Mouse (Mus musculus): ENCODE measurements around the gene Gxylt2. TPM values are rescaled to one million over a fixed set of nuclear protein-coding genes. Genes with fewer than 3 reads are reported as not detected.
A peak's percentile ranks its signal among the peaks of the same experiment; 100 is the strongest.

The Gxylt2 gene
- polyA plus RNA-seq, 1 experiment from 2014 or later: 1.4 TPM

GRCm38 (mm10) chr6:100834489-100835160 is 130.1 kb downstream of the Gxylt2 start:
- Histone ChIP-seq H3K36me3 (ENCODE audit: control insufficient read depth, insufficient read depth, low read length) (peaks cover 19% of the 10 kb centered on the region), H3K27me3 (ENCODE audit: control insufficient read depth, insufficient read depth, low read length) (no peaks in the 10 kb centered on the region), H3K9me3 (replicated peaks; ENCODE audit: control insufficient read depth, low read length) (no peaks in the 10 kb centered on the region), H3K27ac (ENCODE audit: low read length) (peak overlapping the region; percentile 84; the same call in 1 of the 2 replicates), H3K9ac (ENCODE audit: low read length) (peak overlapping the region; percentile 93), H3K4me3 (replicated peaks; ENCODE audit: low read length) (peak overlapping the region; percentile 89), H3K4me2 (ENCODE audit: low read depth, low read length) (peak overlapping the region; percentile 62), H3K4me1 (ENCODE audit: control insufficient read depth, insufficient read depth, low read length) (peaks cover 13% of the 10 kb centered on the region; the same call in 1 of the 2 replicates)
- ATAC-seq (ENCODE audit: insufficient read depth, low FRiP score): no peak
- WGBS: 28% methylated on average over 9 of the region's 9 CpGs

- no peak for ATAC-seq (ENCODE audit: insufficient read depth, low FRiP score)
- no peak overlapping the region for H3K4me2 ChIP-seq (ENCODE audit: low read depth, low read length)
- peaks cover 28% of the 10 kb centered on the region for H3K36me3 ChIP-seq (ENCODE audit: control insufficient read depth, insufficient read depth, low read length)
- no peak overlapping the region for H3K4me3 ChIP-seq (replicated peaks; ENCODE audit: low read length)
- H3K27me3 ChIP-seq (ENCODE audit: control insufficient read depth, insufficient read depth, low read length): no peaks in the 10 kb centered on the region
- WGBS: 94% methylated on average over 4 of the region's 4 CpGs
- peaks cover 4% of the 10 kb centered on the region; the same call in 1 of the 2 replicates for H3K9me3 ChIP-seq (replicated peaks; ENCODE audit: control insufficient read depth, low read length)
- peaks cover 3% of the 10 kb centered on the region; the same call in 1 of the 2 replicates for H3K4me1 ChIP-seq (ENCODE audit: control insufficient read depth, insufficient read depth, low read length)
- no peak overlapping the region for H3K9ac ChIP-seq (ENCODE audit: low read length)
- H3K27ac ChIP-seq (ENCODE audit: low read length): no peak overlapping the region
Measured at GRCm38 (mm10) chr6:100845058-100845457, 140.5 kb downstream of the Gxylt2 start.

GRCm38 (mm10) chr6:100847264-100847663 is 142.7 kb downstream of the Gxylt2 start:
- H3K9me3 ChIP-seq (replicated peaks; ENCODE audit: control insufficient read depth, low read length): no peaks in the 10 kb centered on the region
- 80% methylated on average over 5 of the region's 5 CpGs for WGBS

GRCm38 (mm10) chr6:100848682-100849375 is 144.3 kb downstream of the Gxylt2 start:
- ATAC-seq (ENCODE audit: insufficient read depth, low FRiP score): no peak
- no peak overlapping the region for H3K4me2 ChIP-seq (ENCODE audit: low read depth, low read length)
- 0 out of 2 replicates have a peak, but pooled peaks cover under 1% of the 10 kb centered on the region for H3K36me3 ChIP-seq (ENCODE audit: control insufficient read depth, insufficient read depth, low read length)
- 78% methylated on average over 9 of the region's 9 CpGs for WGBS
- no peak overlapping the region for H3K9ac ChIP-seq (ENCODE audit: low read length)
- no peak overlapping the region for H3K4me3 ChIP-seq (replicated peaks; ENCODE audit: low read length)
- no peaks in the 10 kb centered on the region for H3K27me3 ChIP-seq (ENCODE audit: control insufficient read depth, insufficient read depth, low read length)
- no peaks in the 10 kb centered on the region for H3K9me3 ChIP-seq (replicated peaks; ENCODE audit: control insufficient read depth, low read length)
- H3K27ac ChIP-seq (ENCODE audit: low read length): no peak overlapping the region
- peaks cover 6% of the 10 kb centered on the region; the same call in 1 of the 2 replicates for H3K4me1 ChIP-seq (ENCODE audit: control insufficient read depth, insufficient read depth, low read length)

More at GRCm38 (mm10) chr6:100847264-100847663, 142.7 kb downstream of the Gxylt2 start:
- Histone ChIP-seq H3K9ac (ENCODE audit: low read length) (no peak overlapping the region), H3K4me2 (ENCODE audit: low read depth, low read length) (no peak overlapping the region), H3K4me1 (ENCODE audit: control insufficient read depth, insufficient read depth, low read length) (peaks cover 6% of the 10 kb centered on the region; the same call in 1 of the 2 replicates), H3K27ac (ENCODE audit: low read length) (no peak overlapping the region), H3K36me3 (ENCODE audit: control insufficient read depth, insufficient read depth, low read length) (0 out of 2 replicates have a peak, but pooled peaks cover 7% of the 10 kb centered on the region), H3K4me3 (replicated peaks; ENCODE audit: low read length) (no peak overlapping the region), H3K27me3 (ENCODE audit: control insufficient read depth, insufficient read depth, low read length) (no peaks in the 10 kb centered on the region)
- ATAC-seq (ENCODE audit: insufficient read depth, low FRiP score): no peak

GRCm38 (mm10) chr6:100850671-100851081 is 146.1 kb downstream of the Gxylt2 start:
- H3K27me3 ChIP-seq (ENCODE audit: control insufficient read depth, insufficient read depth, low read length): no peaks in the 10 kb centered on the region
- H3K4me1 ChIP-seq (ENCODE audit: control insufficient read depth, insufficient read depth, low read length): peaks cover 6% of the 10 kb centered on the region; the same call in 1 of the 2 replicates
- H3K9me3 ChIP-seq (replicated peaks; ENCODE audit: control insufficient read depth, low read length): no peaks in the 10 kb centered on the region
- no peak overlapping the region for H3K27ac ChIP-seq (ENCODE audit: low read length)
- H3K4me2 ChIP-seq (ENCODE audit: low read depth, low read length): no peak overlapping the region
- 68% methylated on average over 9 of the region's 9 CpGs for WGBS
- peak; percentile 80; the same call in 1 of the 2 replicates for ATAC-seq (ENCODE audit: insufficient read depth, low FRiP score)
- no peaks in the 10 kb centered on the region for H3K36me3 ChIP-seq (ENCODE audit: control insufficient read depth, insufficient read depth, low read length)
- H3K9ac ChIP-seq (ENCODE audit: low read length): no peak overlapping the region
- H3K4me3 ChIP-seq (replicated peaks; ENCODE audit: low read length): no peak overlapping the region

- Histone ChIP-seq H3K9ac (ENCODE audit: low read length) (no peak overlapping the region), H3K27me3 (ENCODE audit: control insufficient read depth, insufficient read depth, low read length) (no peaks in the 10 kb centered on the region), H3K4me3 (replicated peaks; ENCODE audit: low read length) (no peak overlapping the region), H3K4me1 (ENCODE audit: control insufficient read depth, insufficient read depth, low read length) (peaks cover 6% of the 10 kb centered on the region; the same call in 1 of the 2 replicates), H3K9me3 (replicated peaks; ENCODE audit: control insufficient read depth, low read length) (no peaks in the 10 kb centered on the region), H3K27ac (ENCODE audit: low read length) (no peak overlapping the region; the same call in 1 of the 2 replicates), H3K4me2 (ENCODE audit: low read depth, low read length) (no peak overlapping the region), H3K36me3 (ENCODE audit: control insufficient read depth, insufficient read depth, low read length) (no peaks in the 10 kb centered on the region)
- no peak for ATAC-seq (ENCODE audit: insufficient read depth, low FRiP score)
- 72% methylated on average over 5 of the region's 5 CpGs for WGBS
Measured at GRCm38 (mm10) chr6:100851083-100851482, 146.5 kb downstream of the Gxylt2 start.

Other genes starting within 250 kb of the Gxylt2 start
- gene Shq1, start 33.6 kb upstream of the Gxylt2 start, polyA plus RNA-seq (2015; fragmentation: Nextera tagmentation; extraction: Ambion mirVana): 15.9 and 17.2 TPM in 2 replicates
- 10.5 and 12.7 TPM in 2 replicates for gene Ppp4r2, start 128.9 kb downstream of the Gxylt2 start, polyA plus RNA-seq (2015; fragmentation: Nextera tagmentation; extraction: Ambion mirVana)

All from stomach, embryonic 16.5 days (tissue).